Mouse (Mus musculus): ENCODE results near the gene Smad3. TPM values are rescaled to one million over a fixed set of nuclear protein-coding genes. Genes with fewer than 3 reads are reported as not detected.

Gene Smad3
- polyA plus RNA-seq, 1 experiment: 33.5 TPM

- no peak for TF ChIP-seq CTCF (conservative IDR thresholded peaks at IDR 0.05; ENCODE audit: insufficient read depth, insufficient read length, low read depth, low read length)
- TF ChIP-seq POLR2A (IDR thresholded peaks at IDR 0.05; ENCODE audit: low read depth, low read length): no peak
- WGBS: 61% methylated on average over 1 of the region's 1 CpGs
- Histone ChIP-seq H3K27me3 (replicated peaks; ENCODE audit: control insufficient read depth, insufficient read depth, low read length) (no peaks in the 10 kb centered on the region), H3K4me1 (ENCODE audit: control insufficient read depth, insufficient read depth, low read length) (no peaks in the 10 kb centered on the region; the same call in 1 of the 2 replicates), H3K4me3 (ENCODE audit: insufficient read depth, low read depth, low read length) (no peak overlapping the region), H3K27ac (ENCODE audit: insufficient read depth, low read depth, low read length) (peak overlapping the region; percentile 53), H3K36me3 (ENCODE audit: control insufficient read depth, insufficient read depth, low read length) (no peaks in the 10 kb centered on the region)
- no peak for DNase-seq
Measured at GRCm38 (mm10) chr9:63791716-63792115, 33.9 kb upstream of the Smad3 start.

GRCm38 (mm10) chr9:63791275-63791674 lies 33.5 kb upstream of the Smad3 start:
- Histone ChIP-seq H3K36me3 (ENCODE audit: control insufficient read depth, insufficient read depth, low read length) (no peaks in the 10 kb centered on the region), H3K27me3 (replicated peaks; ENCODE audit: control insufficient read depth, insufficient read depth, low read length) (no peaks in the 10 kb centered on the region), H3K4me3 (ENCODE audit: insufficient read depth, low read depth, low read length) (no peak overlapping the region), H3K4me1 (ENCODE audit: control insufficient read depth, insufficient read depth, low read length) (no peaks in the 10 kb centered on the region; the same call in 1 of the 2 replicates), H3K27ac (ENCODE audit: insufficient read depth, low read depth, low read length) (peak overlapping the region; percentile 53)
- WGBS: 29% methylated on average over 6 of the region's 6 CpGs
- DNase-seq: peak; percentile 76
- TF ChIP-seq CTCF (conservative IDR thresholded peaks at IDR 0.05; ENCODE audit: insufficient read depth, insufficient read length, low read depth, low read length) (no peak), POLR2A (IDR thresholded peaks at IDR 0.05; ENCODE audit: low read depth, low read length) (no peak)

- H3K27me3 ChIP-seq (replicated peaks; ENCODE audit: control insufficient read depth, insufficient read depth, low read length): no peaks in the 10 kb centered on the region
- no peak overlapping the region for H3K27ac ChIP-seq (ENCODE audit: insufficient read depth, low read depth, low read length)
- H3K4me3 ChIP-seq (ENCODE audit: insufficient read depth, low read depth, low read length): no peak overlapping the region
- over 99% methylated on average over 4 of the region's 4 CpGs for WGBS
- H3K36me3 ChIP-seq (ENCODE audit: control insufficient read depth, insufficient read depth, low read length): no peaks in the 10 kb centered on the region
- no peaks in the 10 kb centered on the region; the same call in 1 of the 2 replicates for H3K4me1 ChIP-seq (ENCODE audit: control insufficient read depth, insufficient read depth, low read length)
- DNase-seq: no peak
- TF ChIP-seq CTCF (conservative IDR thresholded peaks at IDR 0.05; ENCODE audit: insufficient read depth, insufficient read length, low read depth, low read length) (no peak), POLR2A (IDR thresholded peaks at IDR 0.05; ENCODE audit: low read depth, low read length) (no peak)
Measured at GRCm38 (mm10) chr9:63790222-63790621, 32.4 kb upstream of the Smad3 start.

DNA sequence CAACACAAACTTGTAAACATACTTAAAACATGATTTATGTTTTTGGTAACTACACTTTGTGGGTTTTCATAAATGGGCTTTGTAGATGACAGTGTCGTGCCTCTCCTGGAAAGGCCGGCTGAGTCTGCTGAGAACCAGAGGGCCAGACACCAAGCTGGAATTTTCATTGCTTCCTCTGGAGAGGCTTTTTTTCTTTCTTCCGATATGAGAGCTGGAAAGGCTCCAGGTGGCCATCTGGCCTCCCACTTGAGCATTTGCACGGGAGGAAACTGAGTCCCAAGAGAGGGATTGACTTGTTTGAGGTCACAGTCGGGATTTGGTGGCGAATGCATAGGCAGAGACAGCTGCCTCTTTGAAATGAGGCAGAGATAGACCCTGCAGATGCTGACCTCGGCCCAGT lies 31.6 kb upstream of the Smad3 start:
- Histone ChIP-seq H3K4me3 (ENCODE audit: insufficient read depth, low read depth, low read length) (no peak overlapping the region), H3K4me1 (ENCODE audit: control insufficient read depth, insufficient read depth, low read length) (no peaks in the 10 kb centered on the region; the same call in 1 of the 2 replicates), H3K27ac (ENCODE audit: insufficient read depth, low read depth, low read length) (no peak overlapping the region), H3K36me3 (ENCODE audit: control insufficient read depth, insufficient read depth, low read length) (no peaks in the 10 kb centered on the region), H3K27me3 (replicated peaks; ENCODE audit: control insufficient read depth, insufficient read depth, low read length) (no peaks in the 10 kb centered on the region)
- DNase-seq: peak; percentile 60
- 66% methylated on average over 7 of the region's 7 CpGs for WGBS
- no peak for TF ChIP-seq POLR2A (IDR thresholded peaks at IDR 0.05; ENCODE audit: low read depth, low read length)
- no peak for TF ChIP-seq CTCF (conservative IDR thresholded peaks at IDR 0.05; ENCODE audit: insufficient read depth, insufficient read length, low read depth, low read length)

GRCm38 (mm10) chr9:63787606-63788005 lies 29.8 kb upstream of the Smad3 start:
- no peak overlapping the region for H3K27ac ChIP-seq (ENCODE audit: insufficient read depth, low read depth, low read length)
- TF ChIP-seq CTCF (conservative IDR thresholded peaks at IDR 0.05; ENCODE audit: insufficient read depth, insufficient read length, low read depth, low read length): no peak
- TF ChIP-seq POLR2A (IDR thresholded peaks at IDR 0.05; ENCODE audit: low read depth, low read length): no peak
- WGBS: 63% methylated on average over 3 of the region's 3 CpGs
- no peak overlapping the region for H3K4me3 ChIP-seq (ENCODE audit: insufficient read depth, low read depth, low read length)
- DNase-seq: no peak
- no peaks in the 10 kb centered on the region for H3K36me3 ChIP-seq (ENCODE audit: control insufficient read depth, insufficient read depth, low read length)
- H3K27me3 ChIP-seq (replicated peaks; ENCODE audit: control insufficient read depth, insufficient read depth, low read length): no peaks in the 10 kb centered on the region
- H3K4me1 ChIP-seq (ENCODE audit: control insufficient read depth, insufficient read depth, low read length): peaks cover 3% of the 10 kb centered on the region; the same call in 1 of the 2 replicates

GRCm38 (mm10) chr9:63787086-63787485 lies 29.3 kb upstream of the Smad3 start:
- DNase-seq: no peak
- no peak for TF ChIP-seq CTCF (conservative IDR thresholded peaks at IDR 0.05; ENCODE audit: insufficient read depth, insufficient read length, low read depth, low read length)
- no peak for TF ChIP-seq POLR2A (IDR thresholded peaks at IDR 0.05; ENCODE audit: low read depth, low read length)
- Histone ChIP-seq H3K36me3 (ENCODE audit: control insufficient read depth, insufficient read depth, low read length) (no peaks in the 10 kb centered on the region), H3K27me3 (replicated peaks; ENCODE audit: control insufficient read depth, insufficient read depth, low read length) (no peaks in the 10 kb centered on the region), H3K4me1 (ENCODE audit: control insufficient read depth, insufficient read depth, low read length) (peaks cover 3% of the 10 kb centered on the region; the same call in 1 of the 2 replicates), H3K4me3 (ENCODE audit: insufficient read depth, low read depth, low read length) (no peak overlapping the region), H3K27ac (ENCODE audit: insufficient read depth, low read depth, low read length) (no peak overlapping the region)
- 68% methylated on average over 2 of the region's 2 CpGs for WGBS

GRCm38 (mm10) chr9:63786026-63786670 lies 28.4 kb upstream of the Smad3 start:
- no peak overlapping the region for H3K4me3 ChIP-seq (ENCODE audit: insufficient read depth, low read depth, low read length)
- H3K4me1 ChIP-seq (ENCODE audit: control insufficient read depth, insufficient read depth, low read length): peaks cover 3% of the 10 kb centered on the region; the same call in 1 of the 2 replicates
- TF ChIP-seq CTCF (conservative IDR thresholded peaks at IDR 0.05; ENCODE audit: insufficient read depth, insufficient read length, low read depth, low read length): no peak
- TF ChIP-seq POLR2A (IDR thresholded peaks at IDR 0.05; ENCODE audit: low read depth, low read length): no peak
- no peak for DNase-seq
- no peaks in the 10 kb centered on the region for H3K27me3 ChIP-seq (replicated peaks; ENCODE audit: control insufficient read depth, insufficient read depth, low read length)
- 59% methylated on average over 5 of the region's 5 CpGs for WGBS
- no peak overlapping the region for H3K27ac ChIP-seq (ENCODE audit: insufficient read depth, low read depth, low read length)
- no peaks in the 10 kb centered on the region for H3K36me3 ChIP-seq (ENCODE audit: control insufficient read depth, insufficient read depth, low read length)
